Mouse (Mus musculus): ENCODE data around the gene Hsd17b2. TPM values are rescaled to one million over a fixed set of nuclear protein-coding genes. Genes with fewer than 3 reads are reported as not detected.
"Not testable (repeated sequence)": the region's sequence is repeated elsewhere in the genome, so short reads cannot be mapped to it uniquely, and the experiment has no call there.

Gene Hsd17b2
- total and polyA plus RNA-seq, 2 experiments from 2014 or later: 1.1 TPM; not detected in 1

DNA sequence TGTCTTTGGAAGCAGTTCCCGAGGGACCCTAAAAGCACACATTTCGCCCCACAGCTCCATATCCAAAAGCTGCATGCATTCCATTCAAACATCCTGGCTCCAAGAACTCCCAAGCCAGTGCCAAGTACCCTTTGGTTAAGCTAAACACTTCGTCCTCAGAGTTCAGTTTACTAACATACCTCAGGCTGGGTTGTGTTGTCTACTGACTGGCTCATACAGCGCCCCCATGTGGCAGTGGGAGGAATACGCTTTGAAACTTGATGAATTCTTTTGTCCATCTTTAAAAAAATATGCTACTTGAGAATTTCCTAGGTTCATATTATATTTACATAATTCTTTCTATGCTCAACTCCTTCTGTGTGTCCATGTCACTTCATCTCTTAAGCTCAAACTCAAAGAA is 25.9 kb downstream of the Hsd17b2 start:
- ATAC-seq (no peak), DNase-seq (ENCODE audit: low spot score) (no peak)

DNA sequence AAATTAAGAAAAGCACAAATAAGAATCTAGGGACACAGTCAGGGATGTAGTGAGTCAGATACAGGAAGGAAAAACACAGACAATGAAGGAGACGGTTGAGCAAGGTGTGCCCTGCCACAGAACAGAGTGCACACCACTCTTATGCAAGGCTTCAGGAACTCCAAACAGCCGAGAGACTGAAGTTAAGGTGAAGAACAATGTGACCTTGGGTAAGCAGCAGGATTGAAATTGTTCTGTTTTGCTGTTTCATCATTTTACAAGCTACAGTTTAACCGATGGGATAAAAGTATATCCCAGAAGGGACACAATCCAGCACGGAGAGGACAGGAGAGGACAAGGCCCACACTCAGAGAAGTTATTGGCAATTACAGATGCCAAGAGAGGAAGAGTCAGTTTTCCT is 26.5 kb downstream of the Hsd17b2 start:
- no peak overlapping the region for H3K9ac ChIP-seq (replicated peaks; ENCODE audit: low read length)
- no peak overlapping the region for H3K4me2 ChIP-seq (ENCODE audit: low read depth, low read length)
- H3K36me3 ChIP-seq (ENCODE audit: insufficient read depth, low read length): no peaks in the 10 kb centered on the region
- no peak overlapping the region for H3K27ac ChIP-seq
- WGBS: 86% methylated on average over 4 of the region's 4 CpGs
- no peak for TF ChIP-seq CTCF (IDR thresholded peaks at IDR 0.05; ENCODE audit: low read depth)
- no peak overlapping the region for H3K4me3 ChIP-seq (ENCODE audit: low read length)
- ATAC-seq (no peak), DNase-seq (ENCODE audit: low spot score) (no peak)
- H3K9me3 ChIP-seq (ENCODE audit: low read length): no peaks in the 10 kb centered on the region
- no peaks in the 10 kb centered on the region for H3K27me3 ChIP-seq (ENCODE audit: insufficient read depth, low read length)
- H3K4me1 ChIP-seq (ENCODE audit: insufficient read depth, low read length): no peaks in the 10 kb centered on the region

More for the DNA sequence above, 25.9 kb downstream of the Hsd17b2 start:
- Histone ChIP-seq H3K27me3 (ENCODE audit: insufficient read depth, low read length) (no peaks in the 10 kb centered on the region), H3K9ac (replicated peaks; ENCODE audit: low read length) (no peak overlapping the region), H3K4me2 (ENCODE audit: low read depth, low read length) (no peak overlapping the region), H3K4me3 (ENCODE audit: low read length) (no peak overlapping the region), H3K4me1 (ENCODE audit: insufficient read depth, low read length) (no peaks in the 10 kb centered on the region), H3K27ac (no peak overlapping the region), H3K9me3 (ENCODE audit: low read length) (no peaks in the 10 kb centered on the region), H3K36me3 (ENCODE audit: insufficient read depth, low read length) (no peaks in the 10 kb centered on the region)
- 61% methylated on average over 5 of the region's 5 CpGs for WGBS
- TF ChIP-seq CTCF (IDR thresholded peaks at IDR 0.05; ENCODE audit: low read depth): peak; percentile 43

DNA sequence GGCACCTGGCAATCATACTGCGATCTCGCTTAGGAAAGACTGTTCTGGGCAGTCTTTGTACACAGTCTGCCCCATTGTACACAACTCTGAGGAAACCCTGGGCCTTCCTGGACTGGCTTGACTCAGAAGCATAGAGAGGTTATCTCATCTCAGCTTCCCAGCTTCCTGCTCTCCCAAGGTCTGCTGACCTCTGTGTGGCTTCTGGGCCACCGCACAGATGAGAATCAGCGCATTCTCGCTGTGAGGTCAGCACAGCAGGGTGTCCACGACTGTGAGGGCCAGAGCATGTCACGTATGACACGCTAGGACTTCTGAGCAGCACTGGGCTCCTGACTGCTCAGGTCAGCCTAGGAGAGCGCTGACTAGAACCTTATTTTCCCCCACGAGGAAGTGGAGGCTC is 29.3 kb downstream of the Hsd17b2 start:
- H3K9ac ChIP-seq (replicated peaks; ENCODE audit: low read length): no peak overlapping the region
- no peaks in the 10 kb centered on the region for H3K27me3 ChIP-seq (ENCODE audit: insufficient read depth, low read length)
- H3K4me3 ChIP-seq (ENCODE audit: low read length): no peak overlapping the region
- 45% methylated on average over 10 of the region's 10 CpGs for WGBS
- H3K4me1 ChIP-seq (ENCODE audit: insufficient read depth, low read length): no peaks in the 10 kb centered on the region
- ATAC-seq (no peak), DNase-seq (ENCODE audit: low spot score) (no peak)
- no peak overlapping the region for H3K27ac ChIP-seq
- no peak for TF ChIP-seq CTCF (IDR thresholded peaks at IDR 0.05; ENCODE audit: low read depth)
- H3K36me3 ChIP-seq (ENCODE audit: insufficient read depth, low read length): no peaks in the 10 kb centered on the region
- no peak overlapping the region for H3K4me2 ChIP-seq (ENCODE audit: low read depth, low read length)
- no peaks in the 10 kb centered on the region for H3K9me3 ChIP-seq (ENCODE audit: low read length)

GRCm38 (mm10) chr8:117736657-117737175 is 35.0 kb downstream of the Hsd17b2 start:
- Histone ChIP-seq H3K36me3 (ENCODE audit: insufficient read depth, low read length) (no peaks in the 10 kb centered on the region), H3K9me3 (ENCODE audit: low read length) (no peaks in the 10 kb centered on the region), H3K27me3 (ENCODE audit: insufficient read depth, low read length) (no peaks in the 10 kb centered on the region), H3K4me3 (ENCODE audit: low read length) (no peak overlapping the region), H3K4me2 (ENCODE audit: low read depth, low read length) (no peak overlapping the region), H3K27ac (no peak overlapping the region), H3K9ac (replicated peaks; ENCODE audit: low read length) (no peak overlapping the region), H3K4me1 (ENCODE audit: insufficient read depth, low read length) (no peaks in the 10 kb centered on the region)
- ATAC-seq (no peak), DNase-seq (ENCODE audit: low spot score) (no peak)
- WGBS: 66% methylated on average over 3 of the region's 3 CpGs
- TF ChIP-seq CTCF (IDR thresholded peaks at IDR 0.05; ENCODE audit: low read depth): no peak

GRCm38 (mm10) chr8:117738206-117738605 is 36.5 kb downstream of the Hsd17b2 start:
- ATAC-seq; H3K9ac ChIP-seq (replicated peaks; ENCODE audit: low read length); H3K4me2 ChIP-seq (ENCODE audit: low read depth, low read length); H3K9me3 ChIP-seq (ENCODE audit: low read length); DNase-seq (ENCODE audit: low spot score); H3K36me3 ChIP-seq (ENCODE audit: insufficient read depth, low read length); H3K27me3 ChIP-seq (ENCODE audit: insufficient read depth, low read length); H3K4me3 ChIP-seq (ENCODE audit: low read length); H3K4me1 ChIP-seq (ENCODE audit: insufficient read depth, low read length); H3K27ac ChIP-seq: not testable (repeated sequence)
- whole genome bisulfite sequencing: 100% methylated on average over 1 of the region's 1 CpGs

DNA sequence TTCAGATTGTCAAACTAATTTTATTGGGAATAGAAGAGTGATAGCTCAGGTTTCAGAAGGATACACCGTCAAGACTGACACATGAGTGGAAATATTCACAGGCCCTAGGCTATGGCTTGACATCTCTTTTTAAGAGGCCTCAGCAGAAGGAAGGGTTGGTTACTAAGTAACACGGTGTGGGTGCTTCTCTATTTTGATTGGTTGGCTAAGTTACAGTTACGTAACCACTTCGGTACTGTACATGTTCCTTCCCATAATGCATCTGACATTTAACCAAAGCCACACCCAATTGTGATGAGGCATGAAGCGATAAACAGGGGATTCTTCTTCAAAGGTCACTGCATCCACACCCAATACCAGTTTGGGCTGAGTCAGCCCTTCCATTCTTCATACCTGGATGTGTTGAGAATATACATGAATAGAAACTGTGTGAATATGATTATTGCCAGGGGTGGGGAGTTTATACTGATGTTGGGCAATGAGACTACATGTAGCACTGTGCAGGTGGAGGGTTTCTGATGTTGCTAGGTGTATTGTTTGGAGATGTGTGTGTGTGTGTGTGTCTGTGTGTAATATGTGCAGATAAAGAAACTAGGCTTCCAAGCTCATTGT is 38.8 kb downstream of the Hsd17b2 start:
- Histone ChIP-seq H3K36me3 (ENCODE audit: insufficient read depth, low read length) (no peaks in the 10 kb centered on the region), H3K4me1 (ENCODE audit: insufficient read depth, low read length) (no peaks in the 10 kb centered on the region), H3K9ac (replicated peaks; ENCODE audit: low read length) (no peak overlapping the region), H3K27me3 (ENCODE audit: insufficient read depth, low read length) (no peaks in the 10 kb centered on the region), H3K27ac (no peak overlapping the region), H3K4me3 (ENCODE audit: low read length) (no peak overlapping the region), H3K4me2 (ENCODE audit: low read depth, low read length) (no peak overlapping the region), H3K9me3 (ENCODE audit: low read length) (no peaks in the 10 kb centered on the region)
- TF ChIP-seq CTCF (IDR thresholded peaks at IDR 0.05; ENCODE audit: low read depth): no peak
- ATAC-seq (no peak), DNase-seq (ENCODE audit: low spot score) (no peak)
- WGBS: 83% methylated on average over 5 of the region's 5 CpGs

- WGBS: 47% methylated on average over 15 of the region's 15 CpGs
- ATAC-seq (no peak), DNase-seq (ENCODE audit: low spot score) (peak; percentile 12)
- H3K36me3 ChIP-seq (ENCODE audit: insufficient read depth, low read length): no peaks in the 10 kb centered on the region
- H3K4me1 ChIP-seq (ENCODE audit: insufficient read depth, low read length): no peaks in the 10 kb centered on the region
- no peak overlapping the region for H3K9ac ChIP-seq (replicated peaks; ENCODE audit: low read length)
- TF ChIP-seq CTCF (IDR thresholded peaks at IDR 0.05; ENCODE audit: low read depth): no peak
- H3K4me2 ChIP-seq (ENCODE audit: low read depth, low read length): no peak overlapping the region
- H3K27ac ChIP-seq: no peak overlapping the region
- H3K9me3 ChIP-seq (ENCODE audit: low read length): no peaks in the 10 kb centered on the region
- no peaks in the 10 kb centered on the region for H3K27me3 ChIP-seq (ENCODE audit: insufficient read depth, low read length)
- no peak overlapping the region for H3K4me3 ChIP-seq (ENCODE audit: low read length)
Measured at GRCm38 (mm10) chr8:117742431-117743012, 40.8 kb downstream of the Hsd17b2 start.
